Mouse (Mus musculus) embryo, embryonic 9.5 days (tissue): ENCODE measurements around the gene Catsper4.
A peak's percentile ranks its signal among the peaks of the same experiment; 100 is the strongest.
"Not testable (repeated sequence)": the region's sequence is repeated elsewhere in the genome, so short reads cannot be mapped to it uniquely, and the experiment has no call there.

Experiments
- DNase-seq: peaks from one replicate; pipeline ENCODE4 v3.0.0-alpha.2; 2017; ENCODE audit errors: extremely low spot score

The Catsper4 gene

DNA sequence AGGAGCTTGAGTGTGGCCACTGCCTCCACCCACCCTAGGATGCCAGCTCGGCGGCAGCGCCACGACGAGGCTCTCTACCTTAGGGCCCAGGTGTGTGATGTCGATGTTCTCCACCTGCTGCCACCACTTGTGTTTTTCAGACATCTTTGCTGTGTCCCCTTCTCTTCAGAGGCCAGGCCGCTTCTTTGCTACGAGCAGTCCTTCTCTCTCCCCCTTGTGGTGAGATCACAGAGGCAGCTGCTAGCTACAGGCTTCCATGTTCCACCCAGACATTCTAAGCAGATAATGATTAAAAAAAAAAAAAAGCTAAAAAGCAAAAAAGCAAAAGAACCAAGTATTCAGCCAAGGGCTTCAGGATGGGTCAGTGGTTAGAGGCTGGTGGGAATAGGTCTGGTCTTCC is at the start of gene Catsper4:
Gene Catsper4 (minus strand): TSS at position 190 of the 400 bp plus-strand sequence.
- DNase-seq = no peak

GRCm38 (mm10) chr4:134273417-134274345 is 46.5 kb upstream of the Catsper4 start:
- peak; percentile 33 for DNase-seq

GRCm38 (mm10) chr4:134272731-134273416 is 45.7 kb upstream of the Catsper4 start:
- DNase-seq = no peak

GRCm38 (mm10) chr4:134271979-134272378 is 44.8 kb upstream of the Catsper4 start:
- no peak for DNase-seq

DNA sequence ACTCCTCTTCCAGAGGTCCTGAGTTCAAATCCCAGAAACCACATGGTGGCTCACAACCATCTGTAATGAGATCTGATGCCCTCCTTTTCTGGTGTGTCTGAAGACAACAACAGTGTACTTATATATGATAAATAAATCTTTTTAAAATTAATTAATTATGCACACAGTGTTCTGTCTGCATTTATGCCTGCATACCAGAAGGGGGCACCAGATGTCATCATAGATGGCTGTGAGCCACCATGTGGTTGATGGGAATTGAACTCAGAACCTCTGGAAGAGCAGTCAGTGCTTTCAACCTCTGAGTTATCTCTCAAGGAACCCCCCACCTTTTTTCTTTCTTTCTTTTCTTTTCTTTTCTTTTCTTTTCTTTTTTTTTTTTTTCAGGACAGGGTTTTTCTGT is 42.4 kb upstream of the Catsper4 start:
- DNase-seq = not testable (repeated sequence)

DNA sequence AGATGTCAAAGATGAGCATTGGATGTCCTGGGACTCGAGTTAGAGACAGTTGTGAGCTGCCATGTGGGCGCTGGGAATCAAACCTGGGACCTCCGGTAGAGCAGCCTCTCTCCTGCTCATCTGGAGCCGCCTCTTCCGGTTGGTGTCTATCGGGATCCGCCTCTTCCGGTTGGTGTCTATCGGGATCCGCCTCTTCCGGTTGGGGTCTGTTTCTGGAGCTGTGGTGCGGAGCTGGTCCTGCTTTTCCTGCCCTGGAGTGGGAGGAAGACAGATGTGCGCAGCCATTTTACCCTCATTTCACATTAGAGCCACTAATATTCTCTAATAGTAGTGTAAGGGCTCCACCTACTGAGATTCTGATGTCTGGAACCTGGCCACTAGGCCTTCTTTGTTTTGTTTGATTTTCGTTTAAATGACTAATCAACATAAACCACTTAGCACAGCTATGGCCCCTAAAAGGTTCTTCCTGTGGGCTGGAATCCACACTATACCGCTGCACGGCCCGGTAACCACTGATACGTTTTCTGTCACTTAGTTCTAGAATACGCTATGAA is 41.0 kb upstream of the Catsper4 start:
- DNase-seq = no peak

- DNase-seq = no peak
Measured at GRCm38 (mm10) chr4:134265860-134266585, 38.8 kb upstream of the Catsper4 start.

GRCm38 (mm10) chr4:134263191-134263590 is 36.0 kb upstream of the Catsper4 start:
- DNase-seq = peak; percentile 55

DNA sequence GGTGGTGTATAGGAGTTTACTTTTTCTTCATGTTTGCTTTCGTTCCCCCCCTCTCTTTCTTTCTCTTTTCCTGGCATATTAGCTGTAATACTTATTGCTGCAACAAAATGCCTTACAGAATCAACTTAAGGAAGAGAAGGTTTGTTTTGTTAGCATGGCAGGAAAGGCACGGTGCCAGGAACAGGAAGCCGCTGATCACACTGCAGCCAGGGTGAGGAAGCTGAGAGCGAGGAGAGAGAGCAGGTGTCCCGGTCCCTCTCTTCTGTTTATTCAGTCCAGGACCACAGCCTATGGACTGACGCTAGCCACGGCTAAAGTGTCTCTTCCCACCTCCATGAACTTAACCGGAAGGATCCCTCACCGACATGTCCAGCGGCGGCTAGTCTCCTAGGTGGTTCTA is 31.2 kb upstream of the Catsper4 start:
- DNase-seq = no peak

DNA sequence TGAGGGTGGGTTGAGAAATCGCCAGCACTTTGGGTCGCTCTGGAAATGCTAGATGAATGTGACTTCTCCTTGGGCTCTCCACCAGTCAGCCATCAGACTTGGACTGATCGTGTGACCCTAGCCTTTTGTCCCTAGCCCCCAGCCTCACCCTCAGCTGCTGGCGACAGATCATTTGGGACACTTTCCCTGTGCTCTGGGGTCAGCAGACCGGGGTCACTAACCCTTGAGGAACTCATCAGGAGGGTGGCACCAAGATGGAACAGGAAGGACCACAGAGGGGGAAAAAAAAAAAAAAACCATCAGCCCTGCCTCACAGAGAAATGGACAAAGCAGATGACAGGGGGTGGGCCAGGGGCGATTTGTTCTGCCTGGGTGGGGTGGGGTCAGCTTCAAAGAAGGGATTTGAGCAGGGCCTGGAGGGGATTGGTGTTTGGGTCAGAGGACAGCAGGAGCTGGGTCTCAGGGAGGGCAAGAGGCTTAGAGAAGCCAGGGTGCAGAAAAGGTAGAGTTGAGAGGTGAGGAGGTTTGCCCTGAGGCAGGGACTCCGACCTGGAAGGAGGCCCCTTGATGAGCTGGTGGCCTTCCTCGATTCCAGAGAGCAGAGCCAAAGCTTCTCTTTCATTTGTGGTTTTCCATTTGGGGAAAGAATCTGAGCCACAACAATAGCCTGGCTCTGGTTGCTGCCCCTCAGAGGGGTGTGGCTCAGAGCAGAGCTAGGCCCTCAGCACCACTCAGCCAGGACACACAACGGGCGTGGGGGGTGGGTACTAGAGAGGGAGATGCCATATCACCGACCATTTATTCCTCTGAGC is 30.2 kb upstream of the Catsper4 start:
- peak; percentile 80 for DNase-seq

DNA sequence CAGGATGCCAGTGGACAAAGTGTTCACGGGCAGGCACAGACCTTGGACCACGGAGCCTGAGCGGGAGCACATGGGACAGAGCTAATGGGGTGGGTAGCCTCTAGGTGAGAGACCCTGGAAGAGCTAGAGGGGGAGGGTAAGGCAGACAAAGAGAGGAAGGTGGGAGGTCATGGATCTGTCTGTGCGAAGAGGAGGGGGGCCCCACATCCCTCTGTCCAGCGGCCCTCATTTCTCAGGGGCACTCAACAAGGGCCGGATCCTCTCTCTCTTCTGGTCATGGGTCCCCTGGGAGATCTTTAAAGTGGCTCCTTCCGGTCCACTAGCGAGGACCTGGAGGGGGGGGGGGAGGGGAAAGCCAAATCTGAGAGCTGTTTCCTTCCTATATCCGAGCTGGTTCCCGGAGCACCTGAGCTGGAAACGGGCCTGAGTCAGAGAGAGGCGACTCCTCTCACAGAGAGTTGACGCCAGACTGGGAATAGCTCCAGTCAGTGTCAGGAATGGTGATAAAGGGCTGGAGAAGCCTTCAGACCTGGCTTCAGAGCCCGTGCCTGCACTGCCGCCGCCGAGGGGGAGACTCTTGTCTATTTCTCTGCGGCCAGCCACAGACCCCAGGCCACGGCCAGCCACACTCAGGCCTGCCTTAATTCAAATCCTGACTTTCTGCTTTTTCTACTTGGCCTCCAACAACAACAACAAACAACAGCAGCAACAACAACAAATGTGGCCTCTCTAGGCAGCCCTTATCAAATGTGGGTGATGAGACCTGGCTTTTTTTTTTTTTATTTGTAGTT is 29.4 kb upstream of the Catsper4 start:
- peak; percentile 69 for DNase-seq

DNA sequence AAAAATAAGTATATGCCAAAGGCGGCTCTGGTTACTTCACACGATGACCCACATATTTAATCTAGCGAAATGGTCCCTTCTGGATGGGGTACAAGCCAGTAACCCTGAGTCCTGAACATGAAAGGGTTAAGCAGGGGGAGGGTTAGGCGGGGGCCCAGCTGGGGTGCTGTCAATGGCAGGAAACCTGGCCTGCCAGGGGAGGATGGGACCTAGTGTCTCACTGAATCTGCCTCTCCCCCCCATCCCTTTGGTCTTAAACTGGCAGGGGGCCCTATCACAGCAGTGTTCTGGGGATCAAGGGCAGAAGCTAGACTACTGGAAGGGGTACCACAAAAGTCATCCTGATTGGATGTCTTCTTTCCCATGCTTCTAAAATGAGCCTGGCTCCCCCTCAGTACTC is 28.7 kb upstream of the Catsper4 start:
- peak; percentile 51 for DNase-seq

DNA sequence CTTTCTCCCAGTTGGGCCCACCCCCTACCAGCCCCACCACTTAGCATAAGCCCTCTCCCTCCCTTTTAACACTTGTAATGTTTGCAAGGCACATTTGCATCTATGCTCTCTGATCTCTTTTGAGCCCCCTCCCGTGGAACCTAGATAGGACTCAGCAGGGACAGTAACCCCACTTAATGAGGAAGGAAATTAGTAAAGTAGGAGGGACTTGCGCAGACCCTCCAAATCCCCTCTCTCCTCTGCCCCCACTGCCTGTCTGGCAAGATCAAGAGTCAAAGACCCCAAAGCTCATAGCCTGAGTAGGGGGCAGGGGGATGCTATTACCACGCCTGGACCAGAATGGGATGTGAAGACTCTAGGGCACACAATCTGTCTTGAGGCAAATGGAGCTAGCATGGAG is 27.7 kb upstream of the Catsper4 start:
- DNase-seq = no peak

- peak; percentile 76 for DNase-seq
Measured at GRCm38 (mm10) chr4:134253722-134254324, 26.6 kb upstream of the Catsper4 start, which contains the start of gene Grrp1. Gene Grrp1 (minus strand): TSS chr4:134254106.

- DNase-seq = peak; percentile 67
Measured at GRCm38 (mm10) chr4:134252911-134253721, 25.9 kb upstream of the Catsper4 start.

DNA sequence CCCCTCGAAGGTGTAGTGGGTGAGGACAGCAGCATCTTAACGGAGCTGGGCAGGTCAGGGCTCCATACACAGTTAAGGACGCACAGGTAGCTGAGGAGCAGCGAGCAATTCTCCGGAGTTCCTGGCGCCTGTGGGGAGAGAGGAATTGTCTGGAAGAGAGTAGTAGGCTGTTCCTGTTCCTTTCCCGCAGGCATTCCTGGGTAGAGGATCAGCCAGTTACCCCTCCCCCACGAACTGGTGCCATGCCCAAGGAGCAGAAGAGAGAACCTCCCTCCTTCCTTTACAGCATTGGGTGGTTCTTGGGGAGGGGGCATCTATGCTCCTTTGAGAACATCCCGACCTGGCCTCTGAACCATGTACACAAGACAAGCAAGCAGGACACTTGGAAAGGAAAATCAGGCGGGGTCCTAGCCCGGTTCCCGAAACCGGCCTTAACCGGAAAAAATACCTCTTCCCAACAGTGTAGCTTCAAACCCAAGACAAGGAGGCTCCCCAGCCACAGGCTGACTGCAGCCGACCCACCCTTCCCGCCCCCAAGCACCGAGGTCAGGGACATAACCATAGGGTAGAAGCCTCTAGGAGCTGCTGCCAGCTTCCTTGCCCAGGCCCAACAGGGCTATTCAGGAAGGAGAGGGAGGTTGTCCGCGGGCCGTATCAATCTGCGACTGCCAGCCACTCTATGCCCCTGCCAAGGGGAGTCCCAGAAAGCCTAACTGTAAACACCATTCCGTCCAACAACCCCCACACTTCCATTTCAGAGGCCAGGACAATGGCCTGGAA is 25.1 kb upstream of the Catsper4 start:
- peak; percentile 61 for DNase-seq

GRCm38 (mm10) chr4:134251241-134252130 is 24.3 kb upstream of the Catsper4 start:
- DNase-seq = peak; percentile 72
